Mouse (Mus musculus) intestine, embryonic 15.5 days (tissue): Measurements from ENCODE around the gene Tead1. TPM values are rescaled to one million over a fixed set of nuclear protein-coding genes. Genes with fewer than 3 reads are reported as not detected.
A peak's percentile ranks its signal among the peaks of the same experiment; 100 is the strongest.

ENCODE experiments used
- ATAC-seq: fragments of 200-750 bp; cut with Nextera tagmentation; 2 replicates; pipeline ENCODE4 v1.8.0; 2017; ENCODE audit warnings: moderate TSS enrichment, moderate library complexity
- H3K27ac ChIP-seq: fragments of 300-500 bp; sonication (generic); 2 replicates; pipeline ENCODE4 v1.5.1; 2015; ENCODE audit warnings: mild to moderate bottlenecking, inconsistent platforms
- H3K27me3 ChIP-seq: fragments of 300-500 bp; sonication (generic); replicated peaks from 2 replicates; pipeline ENCODE4 v1.6.1; 2015; ENCODE audit warnings: inconsistent platforms
- H3K36me3 ChIP-seq: fragments of 300-500 bp; sonication (generic); 2 replicates; pipeline ENCODE4 v1.6.1; 2015; ENCODE audit warnings: inconsistent platforms
- H3K4me1 ChIP-seq: fragments of 300-500 bp; sonication (generic); replicated peaks from 2 replicates; pipeline ENCODE4 v1.6.1; 2015; ENCODE audit warnings: inconsistent platforms
- H3K4me2 ChIP-seq: fragments of 300-500 bp; sonication (generic); replicated peaks from 2 replicates; pipeline ENCODE4 v1.6.1; 2015; ENCODE audit warnings: mild to moderate bottlenecking, inconsistent platforms
- H3K4me3 ChIP-seq: fragments of 300-500 bp; sonication (generic); replicated peaks from 2 replicates; pipeline ENCODE4 v1.5.1; 2015; ENCODE audit warnings: inconsistent platforms
- H3K9ac ChIP-seq: fragments of 300-500 bp; sonication (generic); 2 replicates; pipeline ENCODE4 v1.6.1; 2015; ENCODE audit warnings: inconsistent platforms
- H3K9me3 ChIP-seq: fragments of 300-500 bp; sonication (generic); 2 replicates; pipeline ENCODE4 v1.6.1; 2016; ENCODE audit warnings: inconsistent platforms
- WGBS: fragments of 180-500 bp; shearing (Covaris S2); methylation state at CpG from one replicate; pipeline ENCODE4 v1.1.7; 2015; 5-methylcytosine and 5-hydroxymethylcytosine counted together
- polyA plus RNA-seq: library from polyadenylated mRNA; unstranded; fragments of >200 nt; fragmentation: Nextera tagmentation; extraction: Ambion mirVana; gene quantifications from 2 replicates; pipeline ENCODE4 v1.2.1, GENCODE M21; 2015

Tead1 gene
- polyA plus RNA-seq, 1 experiment from 2014 or later: 18.3 TPM

DNA sequence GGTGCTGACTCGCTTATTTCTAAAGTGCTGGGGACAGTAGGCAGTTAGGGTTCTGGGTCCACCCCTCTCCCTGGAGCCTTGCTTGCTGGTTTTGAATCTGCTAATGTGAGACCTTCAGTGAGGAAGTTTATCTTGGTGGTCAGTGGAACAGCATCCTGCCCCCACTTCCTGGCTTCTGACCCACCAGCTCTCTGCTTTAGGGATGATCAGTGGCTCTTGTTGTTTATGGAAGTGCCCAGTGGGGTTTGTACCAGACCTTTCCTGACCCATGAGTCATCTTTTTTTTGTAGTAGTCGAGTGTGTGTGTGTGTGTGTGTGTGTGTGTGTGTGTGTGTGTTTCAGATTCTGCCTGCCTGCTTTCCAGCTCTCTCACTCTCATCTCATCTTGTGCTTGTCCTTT lies 38.6 kb downstream of the Tead1 start:
- no peak overlapping the region for H3K4me3 ChIP-seq
- peaks cover 43% of the 10 kb centered on the region for H3K4me1 ChIP-seq
- no peak overlapping the region for H3K4me2 ChIP-seq
- no peaks in the 10 kb centered on the region for H3K27me3 ChIP-seq
- no peaks in the 10 kb centered on the region for H3K9me3 ChIP-seq
- WGBS: 30% methylated on average over 2 of the region's 2 CpGs
- no peak overlapping the region for H3K9ac ChIP-seq
- no peak overlapping the region for H3K27ac ChIP-seq
- ATAC-seq: no peak
- H3K36me3 ChIP-seq: no peaks in the 10 kb centered on the region

- Histone ChIP-seq H3K4me2 (peak overlapping the region; percentile 51; the same call in 1 of the 2 replicates), H3K9me3 (no peaks in the 10 kb centered on the region), H3K9ac (no peak overlapping the region), H3K4me1 (peaks cover 45% of the 10 kb centered on the region), H3K27ac (0 out of 2 replicates have a peak overlapping the region, but pooled peaks have one; percentile 56), H3K36me3 (no peaks in the 10 kb centered on the region), H3K4me3 (no peak overlapping the region), H3K27me3 (no peaks in the 10 kb centered on the region)
- 20% methylated on average over 11 of the region's 11 CpGs for WGBS
- no peak for ATAC-seq
Observed at GRCm38 (mm10) chr7:112719394-112720142, 40.5 kb downstream of the Tead1 start.

DNA sequence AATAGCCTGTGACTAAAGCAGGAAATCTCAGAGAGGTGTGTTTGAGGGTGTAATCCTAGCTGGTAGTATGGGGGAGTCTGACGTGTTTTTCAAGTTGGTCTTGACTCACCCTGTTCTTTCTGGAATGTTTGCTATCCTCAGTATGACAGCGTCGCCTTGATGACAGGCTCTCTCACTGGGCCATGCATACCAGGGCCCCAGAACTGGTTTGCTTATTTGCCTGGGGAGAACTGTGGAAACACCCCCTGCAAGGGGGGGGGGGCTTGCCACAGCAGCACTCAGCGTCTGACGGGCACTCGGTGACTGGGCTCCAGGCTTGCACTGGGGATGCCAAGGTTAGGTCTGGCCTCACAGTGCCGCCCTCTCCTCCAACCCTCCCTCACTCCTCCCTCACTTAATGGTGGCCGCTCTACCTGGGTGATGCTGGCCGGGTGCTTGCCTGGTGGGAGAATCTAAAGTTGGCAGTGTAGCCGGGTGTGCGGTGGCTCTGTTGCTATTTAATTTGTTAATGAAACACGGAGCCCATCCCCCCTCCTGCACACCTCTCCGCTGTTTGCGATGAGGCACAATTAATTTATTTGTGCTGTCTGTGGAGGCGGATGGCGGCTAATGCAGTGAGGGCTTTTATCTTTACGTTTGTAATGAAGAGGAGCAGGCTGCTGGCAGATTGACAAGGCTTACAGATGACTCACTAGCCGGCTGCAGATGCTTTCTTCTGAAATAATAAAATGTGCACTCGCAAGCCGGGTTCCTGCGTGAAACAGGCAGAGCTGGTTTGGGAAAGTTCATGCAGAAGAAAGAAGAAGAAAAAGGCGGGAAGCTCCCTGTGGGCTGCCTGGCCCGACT lies 41.2 kb downstream of the Tead1 start:
- Histone ChIP-seq H3K4me1 (peaks cover 42% of the 10 kb centered on the region), H3K27me3 (no peaks in the 10 kb centered on the region), H3K4me2 (peak overlapping the region; percentile 51), H3K9ac (peak overlapping the region; percentile 26), H3K9me3 (no peaks in the 10 kb centered on the region), H3K36me3 (no peaks in the 10 kb centered on the region), H3K4me3 (no peak overlapping the region), H3K27ac (peak overlapping the region; percentile 67; the same call in 1 of the 2 replicates)
- 5% methylated on average over 23 of the region's 23 CpGs for WGBS
- ATAC-seq: peak; percentile 75

GRCm38 (mm10) chr7:112720989-112721337 lies 41.8 kb downstream of the Tead1 start:
- 22% methylated on average over 4 of the region's 4 CpGs for WGBS
- ATAC-seq: no peak; the same call in 1 of the 2 replicates
- Histone ChIP-seq H3K27ac (peak overlapping the region; percentile 67; the same call in 1 of the 2 replicates), H3K27me3 (no peaks in the 10 kb centered on the region), H3K4me2 (peak overlapping the region; percentile 51), H3K4me1 (peaks cover 42% of the 10 kb centered on the region), H3K9me3 (no peaks in the 10 kb centered on the region), H3K9ac (peak overlapping the region; percentile 26), H3K4me3 (no peak overlapping the region), H3K36me3 (no peaks in the 10 kb centered on the region)

GRCm38 (mm10) chr7:112721859-112722258 lies 42.7 kb downstream of the Tead1 start:
- H3K4me3 ChIP-seq: no peak overlapping the region
- no peak overlapping the region for H3K9ac ChIP-seq
- no peaks in the 10 kb centered on the region for H3K27me3 ChIP-seq
- no peak overlapping the region for H3K4me2 ChIP-seq
- peaks cover 34% of the 10 kb centered on the region for H3K4me1 ChIP-seq
- H3K9me3 ChIP-seq: no peaks in the 10 kb centered on the region
- no peak overlapping the region for H3K27ac ChIP-seq
- H3K36me3 ChIP-seq: no peaks in the 10 kb centered on the region
- ATAC-seq: no peak
- 84% methylated on average over 4 of the region's 4 CpGs for WGBS

DNA sequence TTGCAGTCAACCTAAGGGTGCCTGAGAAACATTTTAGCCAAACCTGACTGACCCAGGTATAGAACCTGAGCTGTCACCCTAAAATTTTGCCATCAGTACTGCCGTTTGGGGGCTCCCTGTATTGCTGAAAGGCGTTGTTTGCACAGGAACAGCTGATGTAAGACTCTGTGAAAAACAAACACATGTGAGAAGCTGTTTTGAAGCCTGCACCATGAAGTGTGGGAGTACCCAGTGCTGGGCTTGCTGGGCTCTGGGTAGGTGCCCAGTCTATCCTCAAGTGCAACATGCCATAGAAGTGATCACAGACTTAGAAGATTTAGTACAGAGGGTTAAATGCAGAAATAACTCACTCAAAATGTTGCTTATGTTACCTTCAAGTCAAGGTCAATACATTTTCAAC lies 49.3 kb downstream of the Tead1 start:
- H3K9me3 ChIP-seq: no peaks in the 10 kb centered on the region
- no peak for ATAC-seq
- H3K27me3 ChIP-seq: no peaks in the 10 kb centered on the region
- peaks cover 37% of the 10 kb centered on the region for H3K4me1 ChIP-seq
- no peak overlapping the region for H3K9ac ChIP-seq
- WGBS: 60% methylated on average over 2 of the region's 2 CpGs
- H3K27ac ChIP-seq: no peak overlapping the region
- H3K36me3 ChIP-seq: no peaks in the 10 kb centered on the region
- no peak overlapping the region for H3K4me3 ChIP-seq
- H3K4me2 ChIP-seq: no peak overlapping the region

DNA sequence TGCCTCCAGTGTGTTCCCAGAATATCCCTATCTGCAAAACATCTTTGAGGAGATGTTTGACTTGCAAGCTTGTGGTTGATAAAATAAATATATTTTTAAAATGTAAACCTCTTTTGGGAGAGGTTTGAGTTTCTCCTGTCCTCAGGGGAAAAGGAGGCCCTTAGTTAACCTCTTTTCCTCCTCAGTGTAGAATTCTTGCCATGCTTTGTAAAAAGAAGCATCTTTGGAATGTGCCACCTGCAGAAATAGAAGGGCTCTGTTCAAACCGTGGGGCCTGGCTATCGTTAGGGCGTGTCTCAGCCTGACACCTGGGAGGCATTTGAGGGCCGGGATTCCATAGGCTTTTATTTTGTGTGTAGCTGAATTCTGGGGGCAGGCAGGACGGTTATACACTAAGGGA lies 51.1 kb downstream of the Tead1 start:
- Histone ChIP-seq H3K27ac (no peak overlapping the region), H3K36me3 (no peaks in the 10 kb centered on the region), H3K4me1 (peaks cover 31% of the 10 kb centered on the region), H3K9me3 (no peaks in the 10 kb centered on the region), H3K27me3 (no peaks in the 10 kb centered on the region), H3K4me3 (no peak overlapping the region), H3K4me2 (no peak overlapping the region), H3K9ac (no peak overlapping the region)
- ATAC-seq: no peak
- WGBS: 49% methylated on average over 5 of the region's 5 CpGs

DNA sequence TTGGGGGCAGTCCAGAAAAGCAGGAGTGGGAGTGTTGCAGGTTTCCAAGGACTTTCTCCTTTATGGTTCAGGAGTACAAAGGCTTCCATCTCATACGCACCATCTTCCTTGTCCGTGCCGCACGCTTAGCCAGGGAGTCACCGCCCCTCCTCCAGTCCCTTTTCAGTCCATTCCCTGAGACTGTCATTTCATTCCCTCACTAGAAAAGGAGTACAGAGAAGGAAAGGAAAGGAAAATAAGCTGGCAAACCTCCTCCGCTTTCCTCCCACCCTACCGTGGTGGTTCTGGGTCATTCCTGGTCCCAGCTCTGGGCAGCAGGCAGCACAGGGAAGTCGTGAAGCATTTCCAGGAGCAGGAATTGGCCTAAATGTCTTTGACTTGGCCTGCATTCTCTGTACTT lies 52.5 kb downstream of the Tead1 start:
- Histone ChIP-seq H3K9me3 (no peaks in the 10 kb centered on the region), H3K4me2 (no peak overlapping the region), H3K9ac (no peak overlapping the region), H3K36me3 (no peaks in the 10 kb centered on the region), H3K4me3 (no peak overlapping the region), H3K4me1 (peaks cover 31% of the 10 kb centered on the region), H3K27ac (peak overlapping the region; percentile 30; the same call in 1 of the 2 replicates), H3K27me3 (no peaks in the 10 kb centered on the region)
- no peak for ATAC-seq
- 76% methylated on average over 8 of the region's 8 CpGs for WGBS

- Histone ChIP-seq H3K9me3 (no peaks in the 10 kb centered on the region), H3K27ac (no peak overlapping the region), H3K4me2 (no peak overlapping the region), H3K9ac (no peak overlapping the region), H3K4me3 (no peak overlapping the region), H3K36me3 (no peaks in the 10 kb centered on the region), H3K4me1 (peaks cover 32% of the 10 kb centered on the region), H3K27me3 (no peaks in the 10 kb centered on the region)
- ATAC-seq: no peak
- WGBS: 67% methylated on average over 6 of the region's 6 CpGs
Observed at GRCm38 (mm10) chr7:112739174-112739573, 60.1 kb downstream of the Tead1 start.

DNA sequence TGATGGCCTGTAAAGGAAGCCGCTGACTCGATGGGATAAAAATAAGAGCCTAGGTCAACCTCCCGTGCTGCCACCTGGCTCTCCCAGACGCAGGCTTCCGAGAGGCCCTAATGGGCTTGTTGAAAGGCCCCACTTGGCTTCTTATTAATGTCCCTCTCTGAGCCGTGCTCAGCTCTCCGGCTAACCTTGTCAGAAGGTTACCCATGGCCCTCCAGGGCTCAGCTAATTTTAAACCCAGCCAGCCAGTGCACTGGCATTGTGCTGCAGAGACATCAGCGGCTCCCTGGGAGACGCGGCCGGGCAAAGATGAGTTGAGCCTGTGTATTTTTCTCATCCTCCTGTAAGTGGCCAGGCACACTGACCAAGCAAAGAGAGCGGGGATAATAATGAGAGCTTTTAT lies 62.7 kb downstream of the Tead1 start:
- H3K9ac ChIP-seq: peak overlapping the region; percentile 17; the same call in 1 of the 2 replicates
- no peaks in the 10 kb centered on the region for H3K27me3 ChIP-seq
- 0 out of 2 replicates have a peak overlapping the region, but pooled peaks have one; percentile 11 for H3K27ac ChIP-seq
- no peaks in the 10 kb centered on the region for H3K9me3 ChIP-seq
- no peak overlapping the region for H3K4me2 ChIP-seq
- peaks cover 34% of the 10 kb centered on the region for H3K4me1 ChIP-seq
- WGBS: 50% methylated on average over 12 of the region's 12 CpGs
- no peak overlapping the region for H3K4me3 ChIP-seq
- H3K36me3 ChIP-seq: no peaks in the 10 kb centered on the region
- no peak for ATAC-seq

GRCm38 (mm10) chr7:112743063-112743462 lies 63.9 kb downstream of the Tead1 start:
- Histone ChIP-seq H3K4me2 (peak overlapping the region; percentile 48), H3K9me3 (no peaks in the 10 kb centered on the region), H3K27ac (peak overlapping the region; percentile 46; the same call in 1 of the 2 replicates), H3K36me3 (no peaks in the 10 kb centered on the region), H3K27me3 (no peaks in the 10 kb centered on the region), H3K9ac (no peak overlapping the region), H3K4me3 (no peak overlapping the region), H3K4me1 (peaks cover 34% of the 10 kb centered on the region)
- WGBS: 39% methylated on average over 7 of the region's 7 CpGs
- peak; percentile 42; the same call in 1 of the 2 replicates for ATAC-seq

GRCm38 (mm10) chr7:112743621-112744395 lies 64.7 kb downstream of the Tead1 start:
- Histone ChIP-seq H3K9me3 (no peaks in the 10 kb centered on the region), H3K27ac (peak overlapping the region; percentile 46; the same call in 1 of the 2 replicates), H3K27me3 (no peaks in the 10 kb centered on the region), H3K4me3 (no peak overlapping the region), H3K9ac (0 out of 2 replicates have a peak overlapping the region, but pooled peaks have one; percentile 6), H3K36me3 (no peaks in the 10 kb centered on the region), H3K4me1 (peaks cover 34% of the 10 kb centered on the region), H3K4me2 (peak overlapping the region; percentile 48)
- peak; percentile 81 for ATAC-seq
- 8% methylated on average over 11 of the region's 11 CpGs for WGBS
